Mouse (Mus musculus) hindbrain, embryonic 15.5 days (tissue): Measurements from ENCODE around the gene Actr6. TPM values are rescaled to one million over a fixed set of nuclear protein-coding genes. Genes with fewer than 3 reads are reported as not detected.
A peak's percentile ranks its signal among the peaks of the same experiment; 100 is the strongest.
"Not testable (repeated sequence)": the region's sequence is repeated elsewhere in the genome, so short reads cannot be mapped to it uniquely, and the experiment has no call there.

Experiments
- ATAC-seq: fragments of 200-750 bp; cut with Nextera tagmentation; 2 replicates; pipeline ENCODE4 v1.8.0; 2017; ENCODE audit warnings: low read depth, moderate number of reproducible peaks, moderate TSS enrichment; ENCODE audit not compliant: low FRiP score
- H3K27ac ChIP-seq: fragments of 300-500 bp; sonication (generic); replicated peaks from 2 replicates; pipeline ENCODE4 v1.5.1; 2015; ENCODE audit warnings: mild to moderate bottlenecking, inconsistent platforms
- H3K27me3 ChIP-seq: fragments of 300-500 bp; sonication (generic); 2 replicates; pipeline ENCODE4 v1.6.1; 2015; ENCODE audit warnings: control low read depth, inconsistent platforms
- H3K36me3 ChIP-seq: fragments of 300-500 bp; sonication (generic); 2 replicates; pipeline ENCODE4 v1.6.1; 2015; ENCODE audit warnings: control low read depth, inconsistent platforms
- H3K4me1 ChIP-seq: fragments of 300-500 bp; sonication (generic); replicated peaks from 2 replicates; pipeline ENCODE4 v1.6.1; 2015; ENCODE audit warnings: control low read depth, inconsistent platforms
- H3K4me2 ChIP-seq: fragments of 300-500 bp; sonication (generic); 2 replicates; pipeline ENCODE4 v1.6.1; 2015; ENCODE audit warnings: moderate library complexity, mild to moderate bottlenecking, inconsistent platforms
- H3K4me3 ChIP-seq: fragments of 300-500 bp; sonication (generic); 2 replicates; pipeline ENCODE4 v1.5.1; 2015; ENCODE audit warnings: mild to moderate bottlenecking, inconsistent platforms
- H3K9ac ChIP-seq: fragments of 300-500 bp; sonication (generic); 2 replicates; pipeline ENCODE4 v1.6.1; 2015; ENCODE audit warnings: inconsistent platforms
- H3K9me3 ChIP-seq: fragments of 300-500 bp; sonication (generic); 2 replicates; pipeline ENCODE4 v1.6.1; 2016; ENCODE audit warnings: control low read depth, inconsistent platforms
- WGBS: fragments of 180-500 bp; shearing (Covaris S2); methylation state at CpG from one replicate; pipeline ENCODE4 v1.1.7; 2015; 5-methylcytosine and 5-hydroxymethylcytosine counted together
- polyA plus RNA-seq: library from polyadenylated mRNA; unstranded; fragments of >200 nt; fragmentation: Nextera tagmentation; extraction: Ambion mirVana; gene quantifications from 2 replicates; pipeline ENCODE4 v1.2.1, GENCODE M21; 2015

Actr6 gene
- polyA plus RNA-seq, 1 experiment from 2014 or later, result 46.5 TPM

DNA sequence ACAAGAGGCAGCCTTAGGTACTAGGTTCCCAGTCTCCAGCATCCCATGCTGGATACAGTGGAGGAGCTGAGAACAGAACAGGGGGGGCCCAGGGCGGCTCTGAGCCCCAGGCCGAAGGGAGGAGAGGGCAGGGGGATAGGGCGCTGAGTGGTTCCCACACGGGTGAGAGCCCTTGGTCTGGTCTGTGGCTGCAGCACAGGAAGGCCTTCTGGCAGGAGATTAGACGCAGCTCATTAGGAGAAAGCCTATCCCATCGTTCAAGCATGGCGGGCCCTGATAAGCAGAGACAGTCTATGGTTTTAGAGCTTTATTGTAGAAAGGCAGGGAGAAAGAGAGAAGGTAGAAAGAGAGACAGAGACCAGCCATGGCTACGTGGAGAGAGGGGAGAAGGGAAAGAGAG, 42.1 kb downstream of the Actr6 start:
- H3K27me3 ChIP-seq, result no peaks in the 10 kb centered on the region
- 74% methylated on average over 8 of the region's 8 CpGs for WGBS
- no peak for ATAC-seq

DNA sequence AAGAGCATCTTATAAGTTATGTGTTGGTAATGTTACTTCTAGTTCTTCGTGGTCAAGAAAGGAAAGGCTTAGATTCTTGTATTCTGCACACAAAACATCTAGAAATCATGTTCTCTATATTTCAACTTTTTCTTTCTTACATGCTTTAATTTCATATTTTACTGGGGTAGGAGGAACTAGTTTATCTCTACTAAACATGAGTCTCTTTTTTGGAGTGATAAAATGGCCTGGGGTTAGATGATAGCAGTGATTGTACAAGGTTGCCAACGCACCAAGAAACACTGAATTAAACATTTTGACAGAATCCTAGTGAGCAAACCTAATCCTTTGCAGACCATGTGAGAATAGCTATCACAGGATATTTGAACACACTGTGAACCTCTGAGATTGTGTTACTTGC, 44.6 kb downstream of the Actr6 start:
- H3K4me1 ChIP-seq, result peaks cover 28% of the 10 kb centered on the region
- H3K27me3 ChIP-seq, result no peaks in the 10 kb centered on the region
- no peak overlapping the region for H3K27ac ChIP-seq
- ATAC-seq, result no peak
- no peak overlapping the region for H3K4me2 ChIP-seq
- no peak overlapping the region for H3K9ac ChIP-seq
- WGBS, result 83% methylated on average over 2 of the region's 2 CpGs
- H3K9me3 ChIP-seq, result no peaks in the 10 kb centered on the region
- H3K4me3 ChIP-seq, result no peak overlapping the region
- H3K36me3 ChIP-seq, result no peaks in the 10 kb centered on the region

More for the DNA sequence above, 42.1 kb downstream of the Actr6 start:
- Histone ChIP-seq H3K9ac (no peak overlapping the region), H3K27ac (no peak overlapping the region), H3K4me2 (no peak overlapping the region), H3K36me3 (no peaks in the 10 kb centered on the region), H3K9me3 (no peaks in the 10 kb centered on the region), H3K4me1 (peaks cover 12% of the 10 kb centered on the region), H3K4me3 (no peak overlapping the region)

DNA sequence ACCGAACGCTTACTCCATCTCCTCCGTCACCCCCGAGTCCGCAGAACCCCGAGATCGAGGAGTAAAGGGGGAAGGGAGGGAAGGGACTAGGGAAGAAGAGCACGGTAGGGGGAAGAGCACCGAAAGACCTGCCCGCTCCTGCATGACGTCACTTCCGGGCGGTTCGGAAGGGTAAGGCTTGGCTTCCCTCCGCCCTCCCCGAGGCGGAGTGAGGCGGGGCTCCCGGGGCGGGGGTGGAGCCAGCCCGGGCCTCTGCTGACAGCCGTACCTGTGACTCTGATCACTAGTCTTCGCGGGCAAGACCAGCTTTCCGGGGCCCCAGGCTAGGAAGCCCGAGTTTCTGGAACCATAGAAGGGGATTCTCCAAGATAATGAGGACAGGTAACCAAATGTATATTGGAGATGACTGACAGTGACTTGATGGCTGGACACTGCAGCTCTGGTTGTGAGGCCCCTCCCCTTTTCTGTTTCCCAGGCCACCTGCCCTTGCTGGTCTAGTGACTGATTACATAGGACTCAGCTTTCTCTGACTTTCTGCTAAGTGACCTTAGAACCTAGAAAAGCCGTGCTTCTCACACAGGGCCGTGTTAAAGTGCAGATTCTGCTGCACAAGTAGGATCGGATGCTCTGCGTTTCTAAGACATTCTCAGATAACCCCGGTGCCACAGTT, 45.8 kb downstream of the Actr6 start, which contains the start of gene Scyl2:
Gene Scyl2 (minus strand): TSS at position 147 of the 670 bp plus-strand sequence.
- H3K27ac ChIP-seq, result peak within 1 kb of the TSS; percentile 84
- peak within 1 kb of the TSS; percentile 97 for H3K9ac ChIP-seq
- peak within 1 kb of the TSS; percentile 100 for H3K4me3 ChIP-seq
- H3K36me3 ChIP-seq, result no peaks in the 10 kb centered on the region
- H3K27me3 ChIP-seq, result no peaks in the 10 kb centered on the region
- peak within 1 kb of the TSS; percentile 55 for H3K4me2 ChIP-seq
- ATAC-seq, result peak; percentile 99
- H3K4me1 ChIP-seq, result peaks cover 28% of the 10 kb centered on the region
- WGBS, result 6% methylated on average over 31 of the region's 31 CpGs
- H3K9me3 ChIP-seq, result no peaks in the 10 kb centered on the region

DNA sequence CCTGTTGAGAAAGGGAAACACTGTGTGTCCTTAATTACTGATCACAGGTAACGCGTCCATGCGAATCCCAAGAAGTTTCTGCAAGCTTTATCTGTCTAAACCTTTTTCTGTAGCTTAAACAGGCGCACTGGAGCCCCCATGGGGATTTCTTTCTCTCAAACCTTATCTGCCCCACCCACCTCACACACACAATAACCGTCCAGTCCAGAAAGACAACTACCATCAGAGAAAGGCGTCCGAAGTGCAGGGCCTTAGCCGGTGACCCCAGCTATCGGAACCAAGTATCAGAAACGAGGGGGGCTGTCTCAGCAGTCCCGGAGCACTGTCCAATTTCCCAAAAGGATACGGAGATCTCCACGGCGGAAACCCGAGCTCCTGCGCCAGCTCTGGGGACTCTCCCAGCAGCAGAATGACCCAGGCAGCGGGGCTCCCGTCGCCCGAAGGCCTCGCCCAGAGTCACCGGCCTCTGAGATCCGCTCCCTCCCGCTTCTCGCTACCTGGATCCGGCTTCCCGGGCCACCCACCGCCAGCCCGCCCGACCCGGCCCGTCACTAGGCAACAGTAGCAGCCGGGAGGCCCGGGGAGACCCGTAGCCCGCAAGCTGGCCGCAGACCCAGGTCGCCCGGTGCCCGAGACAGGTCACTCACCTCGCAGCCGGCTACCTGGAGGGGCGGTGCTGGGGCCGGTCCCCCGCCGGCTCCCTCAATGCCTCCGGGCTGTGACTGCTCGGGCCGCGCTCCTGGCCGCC, 46.5 kb downstream of the Actr6 start:
- peak overlapping the region; percentile 97 for H3K9ac ChIP-seq
- 1% methylated on average over 51 of the region's 51 CpGs for WGBS
- peak overlapping the region; percentile 100 for H3K4me3 ChIP-seq
- peaks cover 28% of the 10 kb centered on the region for H3K4me1 ChIP-seq
- H3K27ac ChIP-seq, result peak overlapping the region; percentile 84
- H3K27me3 ChIP-seq, result no peaks in the 10 kb centered on the region
- peak; percentile 83 for ATAC-seq
- no peaks in the 10 kb centered on the region for H3K36me3 ChIP-seq
- no peaks in the 10 kb centered on the region for H3K9me3 ChIP-seq
- peak overlapping the region; percentile 55 for H3K4me2 ChIP-seq

DNA sequence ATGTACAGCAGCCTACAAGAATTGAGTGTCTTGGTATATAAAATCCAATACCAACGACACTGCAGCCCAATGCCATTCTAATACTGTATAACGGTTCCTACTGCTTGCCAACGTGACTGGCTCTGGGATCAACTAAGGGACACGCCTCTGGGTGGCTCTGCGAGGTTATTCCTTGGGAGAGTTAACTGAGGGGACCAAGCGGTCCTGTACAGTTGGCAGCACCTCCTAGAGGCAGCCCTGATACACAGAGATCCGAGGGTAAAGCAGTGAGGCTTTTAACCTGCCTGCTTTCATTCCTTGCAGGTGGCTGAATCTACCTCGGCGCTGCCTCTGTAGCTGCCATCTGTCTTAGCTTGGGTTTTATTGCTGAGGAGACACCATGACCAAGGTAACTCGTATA, 49.1 kb downstream of the Actr6 start:
- Histone ChIP-seq H3K4me3 (no peak overlapping the region), H3K9ac (no peak overlapping the region), H3K9me3 (no peaks in the 10 kb centered on the region), H3K27ac (no peak overlapping the region), H3K4me2 (no peak overlapping the region), H3K4me1 (peaks cover 28% of the 10 kb centered on the region), H3K27me3 (no peaks in the 10 kb centered on the region), H3K36me3 (no peaks in the 10 kb centered on the region)
- WGBS, result 77% methylated on average over 10 of the region's 10 CpGs
- no peak for ATAC-seq

DNA sequence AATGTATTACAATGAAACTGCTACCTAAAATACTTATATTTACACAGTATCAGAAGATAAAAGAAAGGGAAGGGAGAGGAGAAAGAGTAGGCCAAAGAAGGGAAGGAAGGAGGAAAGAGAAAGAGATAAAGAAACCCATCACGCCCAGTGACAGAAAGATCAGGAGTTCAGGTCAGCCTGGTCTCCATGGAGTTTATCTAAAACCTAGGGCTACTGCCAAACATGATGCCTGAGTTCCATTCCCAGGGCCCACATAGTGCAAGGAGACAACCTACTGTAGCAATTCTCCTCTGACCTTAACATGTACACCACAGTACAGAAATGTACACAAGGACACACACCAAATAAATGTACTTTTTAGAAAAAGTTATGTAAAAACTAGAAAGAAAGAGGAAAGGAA, 49.9 kb downstream of the Actr6 start:
- WGBS, result 91% methylated on average over 1 of the region's 1 CpGs
- H3K4me2 ChIP-seq, result no peak overlapping the region
- H3K36me3 ChIP-seq, result no peaks in the 10 kb centered on the region
- H3K27ac ChIP-seq, result no peak overlapping the region
- peaks cover 27% of the 10 kb centered on the region for H3K4me1 ChIP-seq
- no peaks in the 10 kb centered on the region for H3K9me3 ChIP-seq
- H3K4me3 ChIP-seq, result no peak overlapping the region
- no peaks in the 10 kb centered on the region for H3K27me3 ChIP-seq
- no peak overlapping the region for H3K9ac ChIP-seq
- no peak for ATAC-seq

DNA sequence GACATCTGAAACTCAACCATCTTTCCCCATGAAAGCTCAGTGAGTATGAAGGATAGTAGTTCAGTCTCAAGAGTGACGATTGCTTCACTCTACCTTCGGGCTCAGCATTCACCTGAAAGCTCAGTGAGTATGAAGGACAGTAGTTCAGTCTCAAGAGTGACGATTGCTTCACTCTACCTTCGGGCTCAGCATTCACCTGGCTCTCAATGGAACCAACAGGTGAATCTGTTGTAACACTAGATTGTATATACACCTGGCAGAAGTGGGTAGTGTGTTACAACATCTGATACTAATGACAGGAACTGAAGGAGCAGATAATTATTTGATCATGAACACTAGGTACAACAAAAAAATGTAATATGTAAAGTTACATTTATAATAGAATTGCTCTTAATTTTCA, 50.4 kb downstream of the Actr6 start:
- Histone ChIP-seq H3K9me3 (no peaks in the 10 kb centered on the region), H3K36me3 (no peaks in the 10 kb centered on the region), H3K4me3 (no peak overlapping the region), H3K4me1 (peaks cover 22% of the 10 kb centered on the region), H3K4me2 (no peak overlapping the region), H3K9ac (no peak overlapping the region), H3K27me3 (no peaks in the 10 kb centered on the region), H3K27ac (no peak overlapping the region)
- no peak for ATAC-seq
- 97% methylated on average over 4 of the region's 4 CpGs for WGBS

DNA sequence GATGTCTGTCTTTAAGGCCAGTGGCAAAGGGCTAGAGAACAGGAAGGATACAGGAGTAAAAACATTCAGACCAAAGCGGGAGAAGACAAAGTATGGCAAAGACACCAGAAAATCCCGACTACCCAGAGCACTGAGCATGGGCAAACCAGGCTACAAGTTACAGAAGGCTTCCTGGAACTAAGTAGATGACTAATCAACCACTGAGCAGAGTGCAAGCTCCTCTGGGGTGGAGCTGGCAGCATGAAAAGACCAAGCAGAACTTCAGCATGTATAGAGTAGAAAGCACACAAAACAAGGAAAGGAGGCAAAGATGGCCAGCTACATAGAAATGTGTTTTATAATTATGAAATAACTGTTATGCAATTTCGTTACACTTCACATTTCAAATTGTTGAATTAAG, 51.6 kb downstream of the Actr6 start:
- Histone ChIP-seq H3K4me2 (no peak overlapping the region), H3K9me3 (no peaks in the 10 kb centered on the region), H3K4me1 (peaks cover 19% of the 10 kb centered on the region), H3K27me3 (no peaks in the 10 kb centered on the region), H3K9ac (no peak overlapping the region), H3K27ac (no peak overlapping the region), H3K4me3 (no peak overlapping the region), H3K36me3 (no peaks in the 10 kb centered on the region)
- WGBS, result 93% methylated on average over 3 of the region's 3 CpGs
- no peak for ATAC-seq

DNA sequence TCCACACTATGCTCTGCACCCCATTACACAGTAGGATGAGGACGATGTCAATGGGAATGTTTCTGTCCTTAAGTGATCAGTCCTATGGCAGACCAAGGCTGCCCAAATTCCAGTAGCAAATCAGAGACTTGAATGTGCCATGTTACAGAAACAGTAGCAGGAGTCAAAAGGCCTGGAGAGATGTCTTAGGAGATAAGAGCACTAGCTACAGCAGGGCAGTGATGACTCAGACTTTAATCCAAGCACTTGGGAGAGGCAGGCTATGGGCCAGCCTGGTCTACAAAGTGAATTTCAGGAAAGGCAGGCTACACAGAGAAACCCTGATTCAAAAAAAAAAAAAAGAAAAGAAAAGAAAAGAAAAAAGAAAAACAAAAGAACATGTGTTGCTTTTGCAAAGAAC, 52.6 kb downstream of the Actr6 start:
- Histone ChIP-seq H3K27ac (no peak overlapping the region), H3K9ac (no peak overlapping the region), H3K36me3 (no peaks in the 10 kb centered on the region), H3K9me3 (no peaks in the 10 kb centered on the region), H3K4me3 (no peak overlapping the region), H3K4me1 (peaks cover 12% of the 10 kb centered on the region), H3K4me2 (no peak overlapping the region), H3K27me3 (no peaks in the 10 kb centered on the region)
- ATAC-seq, result no peak
- WGBS, result 94% methylated on average over 1 of the region's 1 CpGs

DNA sequence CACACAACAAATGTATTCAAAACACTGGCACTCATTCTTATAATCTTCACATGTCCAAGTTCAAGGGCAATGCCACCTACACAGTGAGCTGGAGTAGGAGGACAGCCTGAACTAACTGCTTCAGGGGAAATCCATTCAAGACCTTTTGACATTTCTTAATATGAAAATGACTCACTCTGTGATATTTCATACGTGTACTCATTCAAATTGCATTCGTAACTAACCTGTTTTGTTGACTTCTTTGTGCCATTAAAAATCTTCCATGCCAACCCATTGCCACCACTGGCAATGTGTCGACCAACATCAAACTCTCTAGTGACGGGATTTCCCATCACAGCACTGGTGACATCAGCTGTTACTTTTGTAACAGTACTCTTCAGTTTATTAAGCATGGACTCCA, 54.0 kb downstream of the Actr6 start:
- WGBS, result 95% methylated on average over 4 of the region's 4 CpGs
- ATAC-seq, result no peak
- Histone ChIP-seq H3K4me1 (no peaks in the 10 kb centered on the region), H3K27ac (no peak overlapping the region), H3K27me3 (no peaks in the 10 kb centered on the region), H3K36me3 (no peaks in the 10 kb centered on the region), H3K4me2 (no peak overlapping the region), H3K9ac (no peak overlapping the region), H3K9me3 (no peaks in the 10 kb centered on the region), H3K4me3 (no peak overlapping the region)

DNA sequence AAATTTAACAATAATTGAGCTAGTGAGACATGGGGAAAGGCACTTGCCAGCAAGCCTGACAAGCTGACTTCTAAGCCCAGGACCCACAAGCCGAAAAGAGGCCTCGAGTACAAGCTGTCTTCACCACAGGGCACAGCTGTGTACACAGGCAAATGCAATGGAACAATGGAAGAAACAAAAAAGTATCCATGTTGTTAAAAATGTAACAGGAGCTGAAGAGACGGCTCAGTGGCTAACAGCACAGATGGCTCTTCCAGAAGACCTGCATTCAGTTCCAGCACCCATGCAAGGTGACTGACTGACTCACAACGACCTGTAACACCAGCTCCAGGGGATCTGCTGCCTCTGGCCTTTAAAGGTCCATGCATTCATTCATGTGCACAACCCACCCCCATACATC, 55.5 kb downstream of the Actr6 start:
- 56% methylated on average over 4 of the region's 4 CpGs for WGBS
- H3K9ac ChIP-seq, result no peak overlapping the region
- no peak overlapping the region for H3K4me3 ChIP-seq
- no peaks in the 10 kb centered on the region for H3K27me3 ChIP-seq
- H3K27ac ChIP-seq, result no peak overlapping the region
- H3K36me3 ChIP-seq, result no peaks in the 10 kb centered on the region
- H3K9me3 ChIP-seq, result no peaks in the 10 kb centered on the region
- H3K4me1 ChIP-seq, result no peaks in the 10 kb centered on the region
- no peak overlapping the region for H3K4me2 ChIP-seq
- ATAC-seq, result no peak

DNA sequence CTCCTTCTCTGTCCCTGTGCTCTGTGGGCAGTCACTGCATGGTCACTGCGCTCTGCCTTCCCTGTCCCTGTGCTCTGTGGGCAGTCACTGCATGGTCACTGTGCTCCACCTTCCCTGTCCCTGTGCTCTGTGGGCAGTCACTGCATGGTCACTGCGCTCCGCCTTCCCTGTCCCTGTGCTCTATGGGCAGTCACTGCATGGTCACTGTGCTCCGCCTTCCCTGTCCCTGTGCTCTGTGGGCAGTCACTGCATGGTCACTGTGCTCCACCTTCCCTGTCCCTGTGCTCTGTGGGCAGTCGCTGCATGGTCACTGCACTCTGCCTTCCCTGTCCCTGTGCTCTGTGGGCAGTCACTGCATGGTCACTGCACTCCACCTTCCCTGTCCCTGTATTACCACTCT, 61.7 kb downstream of the Actr6 start:
- not testable (repeated sequence) for H3K9me3 ChIP-seq, H3K27me3 ChIP-seq, ATAC-seq, H3K4me2 ChIP-seq, H3K27ac ChIP-seq, H3K4me3 ChIP-seq, H3K36me3 ChIP-seq, H3K4me1 ChIP-seq, H3K9ac ChIP-seq
- WGBS, result 96% methylated on average over 5 of the region's 5 CpGs
